Mouse (Mus musculus): ENCODE data around the gene Tefm. TPM values are rescaled to one million over a fixed set of nuclear protein-coding genes. Genes with fewer than 3 reads are reported as not detected.
A peak's percentile ranks its signal among the peaks of the same experiment; 100 is the strongest.

Tefm gene
- total and polyA plus RNA-seq, 3 experiments, result 34.4 to 70.2 (median 43.9) TPM

GRCm38 (mm10) chr11:80176911-80177895, 35.2 kb upstream of the Tefm start (continued):
- TF ChIP-seq RCOR1 (conservative IDR thresholded peaks at IDR 0.05; ENCODE audit: low read depth, low read length) (no peak), ZNF384 (IDR thresholded peaks at IDR 0.05; ENCODE audit: low read depth, low read length) (peak; percentile 99), BHLHE40 (IDR thresholded peaks at IDR 0.05; ENCODE audit: low read depth, low read length) (no peak), EP300 (IDR thresholded peaks at IDR 0.05; ENCODE audit: low read length) (peak; percentile 53), MAZ (IDR thresholded peaks at IDR 0.05; ENCODE audit: low read depth, low read length) (no peak), ZMIZ1 (IDR thresholded peaks at IDR 0.05; ENCODE audit: low read depth, low read length) (no peak), ZC3H11A (IDR thresholded peaks at IDR 0.05; ENCODE audit: low read depth, low read length) (no peak), TBP (conservative IDR thresholded peaks at IDR 0.05; ENCODE audit: low read depth, low read length) (0 out of 2 replicates have a peak, but pooled peaks have one; percentile 32), POLR2A (IDR thresholded peaks at IDR 0.05; ENCODE audit: low read depth, low read length) (no peak), IRF4 (IDR thresholded peaks at IDR 0.05; ENCODE audit: low read depth, low read length) (no peak), USF1 (IDR thresholded peaks at IDR 0.05; ENCODE audit: low read depth, low read length) (no peak), ZKSCAN1 (IDR thresholded peaks at IDR 0.05; ENCODE audit: borderline replicate concordance, low read depth, low read length) (no peak), TCF12 (IDR thresholded peaks at IDR 0.05; ENCODE audit: low read depth, low read length) (no peak), GABPA (IDR thresholded peaks at IDR 0.05; ENCODE audit: insufficient replicate concordance, low read depth, low read length) (no peak)

GRCm38 (mm10) chr11:80173963-80174670, 32.1 kb upstream of the Tefm start:
- no peak for TF ChIP-seq KAT2A (IDR thresholded peaks at IDR 0.05; ENCODE audit: insufficient replicate concordance, low read length)
- TF ChIP-seq E2F4 (IDR thresholded peaks at IDR 0.05; ENCODE audit: insufficient replicate concordance, low read depth, low read length), result no peak
- TF ChIP-seq JUND (conservative IDR thresholded peaks at IDR 0.05; ENCODE audit: low read depth, low read length), result no peak
- no peak for TF ChIP-seq PAX5 (IDR thresholded peaks at IDR 0.05; ENCODE audit: low read length)
- no peak for TF ChIP-seq NRF1 (IDR thresholded peaks at IDR 0.05; ENCODE audit: low read depth, low read length)
- TF ChIP-seq TBP (conservative IDR thresholded peaks at IDR 0.05; ENCODE audit: low read depth, low read length), result no peak
- TF ChIP-seq GABPA (IDR thresholded peaks at IDR 0.05; ENCODE audit: insufficient replicate concordance, low read depth, low read length), result no peak
- no peak for TF ChIP-seq POLR2AphosphoS2 (IDR thresholded peaks at IDR 0.05; ENCODE audit: low read depth, low read length)
- no peak for TF ChIP-seq CHD2 (IDR thresholded peaks at IDR 0.05; ENCODE audit: low read length)
- TF ChIP-seq ZKSCAN1 (IDR thresholded peaks at IDR 0.05; ENCODE audit: borderline replicate concordance, low read depth, low read length), result no peak
- no peak for TF ChIP-seq ZC3H11A (IDR thresholded peaks at IDR 0.05; ENCODE audit: low read depth, low read length)
- no peak for TF ChIP-seq BHLHE40 (IDR thresholded peaks at IDR 0.05; ENCODE audit: low read depth, low read length)
- no peak for TF ChIP-seq HCFC1 (IDR thresholded peaks at IDR 0.05; ENCODE audit: low read depth, low read length)
- TF ChIP-seq MXI1 (IDR thresholded peaks at IDR 0.05; ENCODE audit: low read depth, low read length), result no peak
- TF ChIP-seq MAZ (IDR thresholded peaks at IDR 0.05; ENCODE audit: low read depth, low read length), result no peak
- TF ChIP-seq SMC3 (IDR thresholded peaks at IDR 0.05; ENCODE audit: low read depth, low read length), result no peak
- TF ChIP-seq MYC (IDR thresholded peaks at IDR 0.05; ENCODE audit: low read depth, low read length), result no peak
- no peak for TF ChIP-seq JUN (IDR thresholded peaks at IDR 0.05; ENCODE audit: insufficient read depth, low read depth, low read length)
- no peak for TF ChIP-seq ZMIZ1 (IDR thresholded peaks at IDR 0.05; ENCODE audit: low read depth, low read length)
- TF ChIP-seq ETS1 (conservative IDR thresholded peaks at IDR 0.05; ENCODE audit: low read depth, low read length), result no peak
- in situ Hi-C loops (cut with MboI; ENCODE audit: low pct_ligation_motif_present, low pct_unique_long_range_greater_than_20kb, low sequenced_read_pairs), result no loop called here
- Histone ChIP-seq H3K9me3 (replicated peaks; ENCODE audit: low read length) (no peaks in the 10 kb centered on the region), H3K27me3 (replicated peaks) (no peaks in the 10 kb centered on the region), H3K36me3 (replicated peaks in 1 of 2; ENCODE audit: control insufficient read depth in 1 of 2, insufficient read depth in 1 of 2, low read length in 1 of 2) (peaks cover 0 to 2% of the 10 kb centered on the region in 2 experiments), H3K4me1 (ENCODE audit: control insufficient read depth in 1 of 2, insufficient read depth in 2 of 2) (peaks cover 40 to 89% of the 10 kb centered on the region in 2 experiments), H3K9ac (ENCODE audit: insufficient read depth, low read depth) (no peak overlapping the region), H3K4me2 (ENCODE audit: insufficient read depth, low read depth, poor library complexity, severe bottlenecking) (no peak overlapping the region), H3K4me3 (replicated peaks in 1 of 3; ENCODE audit: low read depth in 2 of 3, low read length in 2 of 3, poor library complexity in 1 of 3) (no peak overlapping the region), H3K27ac (ENCODE audit: insufficient read depth, low read depth) (no peak overlapping the region), H3K79me2 (replicated peaks; ENCODE audit: control insufficient read depth, extremely low read depth, insufficient read depth, poor library complexity, severe bottlenecking) (no peaks in the 10 kb centered on the region)
- no peak for DNase-seq (ENCODE audit: extremely low read depth)
- dilution Hi-C loops (cut with MboI; ENCODE audit: extremely low pct_ligation_motif_present, extremely low pct_unique_long_range_greater_than_20kb, low sequenced_read_pairs), result no loop called here

All from CH12.LX (cell line).